Mouse (Mus musculus) E14TG2a.4 (cell line): ENCODE measurements around the gene Maml3.

Experiments used
- H3K27me3 ChIP-seq: 2 replicates; pipeline ENCODE4 v1.6.1; 2014; ENCODE audit warnings: low read length, control low read depth; ENCODE audit not compliant: insufficient read depth
- H3K36me3 ChIP-seq: 2 replicates; pipeline ENCODE4 v1.6.1; 2014; ENCODE audit warnings: low read length, control low read depth; ENCODE audit not compliant: insufficient read depth
- H3K4me1 ChIP-seq: replicated peaks from 2 replicates; pipeline ENCODE4 v1.6.1; 2014; ENCODE audit warnings: low read depth, low read length, control low read depth
- H3K4me3 ChIP-seq: replicated peaks from 2 replicates; pipeline ENCODE4 v1.5.1; 2014; ENCODE audit warnings: mild to moderate bottlenecking, low read length
- H3K9me3 ChIP-seq: 2 replicates; pipeline ENCODE4 v1.6.1; 2014; ENCODE audit warnings: low read length, control low read depth
- CTCF ChIP-seq: conservative IDR thresholded peaks from 2 replicates; pipeline ENCODE4 v1.5.1; 2014; ENCODE audit warnings: low read length
- NANOG ChIP-seq: IDR thresholded peaks from 2 replicates; pipeline ENCODE4 v1.6.1; 2014; ENCODE audit warnings: borderline replicate concordance, low read length, mixed read lengths
- POU5F1 ChIP-seq: IDR thresholded peaks from 2 replicates; pipeline ENCODE4 v1.6.1; 2014; ENCODE audit warnings: low read length, borderline replicate concordance

The Maml3 gene

GRCm38 (mm10) chr3:51890181-51890580 lies 214.7 kb downstream of the Maml3 start:
- TF ChIP-seq POU5F1 (no peak), CTCF (no peak), NANOG (no peak)
- Histone ChIP-seq H3K4me3 (no peak overlapping the region), H3K9me3 (no peaks in the 10 kb centered on the region), H3K36me3 (no peaks in the 10 kb centered on the region), H3K4me1 (peaks cover 19% of the 10 kb centered on the region), H3K27me3 (peaks cover 26% of the 10 kb centered on the region)

- H3K9me3 ChIP-seq: no peaks in the 10 kb centered on the region
- no peak for TF ChIP-seq POU5F1
- H3K27me3 ChIP-seq: peaks cover 26% of the 10 kb centered on the region
Observed at GRCm38 (mm10) chr3:51889776-51890175, 215.1 kb downstream of the Maml3 start.

GRCm38 (mm10) chr3:51888662-51889433 lies 216.0 kb downstream of the Maml3 start:
- peak overlapping the region; percentile 56 for H3K4me3 ChIP-seq
- H3K27me3 ChIP-seq: peaks cover 26% of the 10 kb centered on the region
- no peaks in the 10 kb centered on the region for H3K9me3 ChIP-seq
- TF ChIP-seq POU5F1 (no peak), CTCF (no peak), NANOG (no peak)
- no peaks in the 10 kb centered on the region for H3K36me3 ChIP-seq
- peaks cover 19% of the 10 kb centered on the region for H3K4me1 ChIP-seq

More at GRCm38 (mm10) chr3:51889776-51890175, 215.1 kb downstream of the Maml3 start:
- Histone ChIP-seq H3K4me3 (no peak overlapping the region), H3K4me1 (peaks cover 19% of the 10 kb centered on the region), H3K36me3 (no peaks in the 10 kb centered on the region)

- Histone ChIP-seq H3K9me3 (no peaks in the 10 kb centered on the region), H3K36me3 (no peaks in the 10 kb centered on the region), H3K4me1 (peaks cover 19% of the 10 kb centered on the region), H3K27me3 (peaks cover 26% of the 10 kb centered on the region), H3K4me3 (no peak overlapping the region)
- TF ChIP-seq POU5F1 (no peak), NANOG (no peak), CTCF (no peak)
Observed at GRCm38 (mm10) chr3:51888295-51888661, 216.6 kb downstream of the Maml3 start.

- H3K4me1 ChIP-seq: peaks cover 23% of the 10 kb centered on the region
- H3K27me3 ChIP-seq: peaks cover 35% of the 10 kb centered on the region
- H3K4me3 ChIP-seq: no peak overlapping the region
- no peaks in the 10 kb centered on the region for H3K9me3 ChIP-seq
- TF ChIP-seq CTCF: no peak
- TF ChIP-seq POU5F1: no peak
- no peak for TF ChIP-seq NANOG
- H3K36me3 ChIP-seq: no peaks in the 10 kb centered on the region
Observed at GRCm38 (mm10) chr3:51885920-51886319, 219.0 kb downstream of the Maml3 start.

GRCm38 (mm10) chr3:51885487-51885886 lies 219.4 kb downstream of the Maml3 start:
- H3K4me1 ChIP-seq: peaks cover 23% of the 10 kb centered on the region
- H3K27me3 ChIP-seq: peaks cover 36% of the 10 kb centered on the region
- no peaks in the 10 kb centered on the region for H3K9me3 ChIP-seq
- H3K36me3 ChIP-seq: no peaks in the 10 kb centered on the region
- no peak overlapping the region for H3K4me3 ChIP-seq
- TF ChIP-seq POU5F1: no peak

GRCm38 (mm10) chr3:51881981-51882380 lies 222.9 kb downstream of the Maml3 start:
- Histone ChIP-seq H3K4me3 (no peak overlapping the region), H3K4me1 (peaks cover 4% of the 10 kb centered on the region; the same call in 1 of the 2 replicates), H3K9me3 (no peaks in the 10 kb centered on the region), H3K36me3 (no peaks in the 10 kb centered on the region), H3K27me3 (peaks cover 21% of the 10 kb centered on the region)
- TF ChIP-seq POU5F1 (no peak), NANOG (no peak), CTCF (no peak)

GRCm38 (mm10) chr3:51881393-51881792 lies 223.5 kb downstream of the Maml3 start:
- Histone ChIP-seq H3K4me1 (peaks cover 4% of the 10 kb centered on the region; the same call in 1 of the 2 replicates), H3K4me3 (no peak overlapping the region), H3K27me3 (peaks cover 26% of the 10 kb centered on the region), H3K36me3 (no peaks in the 10 kb centered on the region), H3K9me3 (no peaks in the 10 kb centered on the region)
- no peak for TF ChIP-seq NANOG
- no peak for TF ChIP-seq CTCF
- TF ChIP-seq POU5F1: no peak

- H3K36me3 ChIP-seq: no peaks in the 10 kb centered on the region
- H3K4me1 ChIP-seq: peaks cover 4% of the 10 kb centered on the region; the same call in 1 of the 2 replicates
- TF ChIP-seq POU5F1 (no peak), NANOG (no peak), CTCF (no peak)
- no peaks in the 10 kb centered on the region for H3K9me3 ChIP-seq
- peaks cover 23% of the 10 kb centered on the region for H3K27me3 ChIP-seq
- H3K4me3 ChIP-seq: no peak overlapping the region
Observed at GRCm38 (mm10) chr3:51880506-51881036, 224.3 kb downstream of the Maml3 start.
